Mouse (Mus musculus) embryo, embryonic 10 days (tissue): Measurements from ENCODE around the gene Cand2.
A peak's percentile ranks its signal among the peaks of the same experiment; 100 is the strongest.

Source experiments
- DNase-seq: peaks from one replicate; pipeline ENCODE4 v3.0.0-alpha.2; 2015; ENCODE audit warnings: low spot score

Cand2 gene

GRCm38 (mm10) chr6:115773966-115774413, 348 bp upstream of the Cand2 start:
- peak; percentile 92 for DNase-seq

- no peak for DNase-seq
These were observed 1.5 kb downstream of the Cand2 start for GRCm38 (mm10) chr6:115775838-115776237.

GRCm38 (mm10) chr6:115776363-115776762, 2.0 kb downstream of the Cand2 start:
- DNase-seq, result no peak

GRCm38 (mm10) chr6:115782781-115783180, 8.4 kb downstream of the Cand2 start:
- no peak for DNase-seq

- no peak for DNase-seq
These were observed 16.7 kb downstream of the Cand2 start for GRCm38 (mm10) chr6:115791016-115791415.

- no peak for DNase-seq
These were observed 17.7 kb downstream of the Cand2 start for GRCm38 (mm10) chr6:115791842-115792686.

GRCm38 (mm10) chr6:115792691-115793215, 18.4 kb downstream of the Cand2 start:
- DNase-seq, result no peak

GRCm38 (mm10) chr6:115801811-115802210, 27.5 kb downstream of the Cand2 start:
- DNase-seq, result no peak

- peak; percentile 87 for DNase-seq
These were observed 29.4 kb downstream of the Cand2 start for GRCm38 (mm10) chr6:115803541-115804382.

- DNase-seq, result peak; percentile 42
These were observed 30.3 kb downstream of the Cand2 start for GRCm38 (mm10) chr6:115804432-115805192.

- peak; percentile 9 for DNase-seq
These were observed 33.3 kb downstream of the Cand2 start for GRCm38 (mm10) chr6:115807464-115808195.

- DNase-seq, result peak; percentile 33
These were observed 33.8 kb downstream of the Cand2 start for GRCm38 (mm10) chr6:115808196-115808487.

GRCm38 (mm10) chr6:115808488-115809231, 34.3 kb downstream of the Cand2 start, which contains the start of gene Rpl32:
Gene Rpl32 (minus strand): TSS chr6:115808747.
- DNase-seq, result peak; percentile 95

- DNase-seq, result no peak
These were observed 37.3 kb downstream of the Cand2 start for GRCm38 (mm10) chr6:115811606-115812005.

GRCm38 (mm10) chr6:115814104-115814503, 39.8 kb downstream of the Cand2 start:
- peak; percentile 78 for DNase-seq

GRCm38 (mm10) chr6:115815041-115815440, 40.7 kb downstream of the Cand2 start:
- DNase-seq, result no peak

GRCm38 (mm10) chr6:115818129-115818528, 43.8 kb downstream of the Cand2 start:
- DNase-seq, result no peak

GRCm38 (mm10) chr6:115821216-115821993, 47.1 kb downstream of the Cand2 start:
- no peak for DNase-seq

- DNase-seq, result peak; percentile 94
These were observed 49.6 kb downstream of the Cand2 start for GRCm38 (mm10) chr6:115823850-115824464.
